Mouse (Mus musculus): ENCODE data around the gene Rsl1d1.
"Not testable (repeated sequence)": the region's sequence is repeated elsewhere in the genome, so short reads cannot be mapped to it uniquely, and the experiment has no call there.

The Rsl1d1 gene

DNA sequence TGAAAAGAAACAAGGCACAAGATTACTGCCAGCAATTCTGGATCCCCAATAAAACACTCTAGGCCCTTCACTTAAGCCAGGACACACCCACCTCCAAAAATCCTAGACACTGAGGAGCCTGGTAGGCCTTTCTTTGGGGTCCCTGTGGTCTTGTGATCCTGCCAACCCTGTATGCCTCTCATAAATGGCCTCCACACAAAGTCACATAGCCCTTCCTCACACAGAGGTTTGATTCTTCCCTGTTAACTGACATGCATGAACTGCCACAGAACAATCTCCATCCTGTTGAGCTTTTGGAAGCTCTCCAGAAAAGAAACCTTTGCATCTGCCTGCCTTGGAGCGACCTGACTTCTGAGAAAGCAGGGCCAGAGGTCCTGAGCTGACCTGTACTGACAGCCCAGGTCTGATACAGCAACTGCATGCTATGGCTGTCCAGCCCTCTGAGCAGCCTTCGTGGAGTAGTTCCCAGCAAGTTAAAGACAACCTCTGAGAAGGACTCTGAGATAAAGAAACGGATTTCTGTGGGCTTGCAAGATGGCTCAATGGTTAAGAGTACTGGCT is 38.4 kb downstream of the Rsl1d1 start:
- DNase-seq (ENCODE audit: low read depth, low spot score), result no peak

DNA sequence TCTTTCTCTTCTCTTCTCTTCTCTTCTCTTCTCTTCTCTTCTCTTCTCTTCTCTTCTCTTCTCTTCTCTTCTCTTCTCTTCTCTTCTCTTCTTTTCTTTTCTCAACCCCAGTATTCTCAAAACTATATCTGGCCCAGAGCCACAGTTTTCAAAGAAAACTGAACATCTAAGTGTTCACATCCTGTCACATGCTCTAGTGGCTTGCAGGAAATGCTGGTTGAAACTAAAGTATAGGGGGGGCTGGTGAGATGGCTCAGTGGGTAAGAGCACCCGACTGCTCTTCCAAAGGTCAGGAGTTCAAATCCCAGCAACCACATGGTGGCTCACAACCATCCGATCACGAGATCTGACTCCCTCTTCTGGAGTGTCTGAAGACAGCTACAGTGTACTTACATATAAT is 45.4 kb downstream of the Rsl1d1 start:
- DNase-seq (ENCODE audit: low read depth, low spot score), result not testable (repeated sequence)

- no peak for DNase-seq (ENCODE audit: low read depth, low spot score)
Observed at GRCm38 (mm10) chr16:11154500-11154899, 48.6 kb downstream of the Rsl1d1 start.

GRCm38 (mm10) chr16:11143706-11144483 is 59.2 kb downstream of the Rsl1d1 start:
- DNase-seq (ENCODE audit: low read depth, low spot score), result not testable (repeated sequence)
